Mouse (Mus musculus) CH12.LX (cell line): ENCODE measurements around the gene Ttll4. TPM values are rescaled to one million over a fixed set of nuclear protein-coding genes. Genes with fewer than 3 reads are reported as not detected.

ENCODE experiments used
- DNase-seq: peaks from one replicate; pipeline ENCODE4 v3.0.0-alpha.2; 2013; ENCODE audit errors: extremely low read depth
- H3K27ac ChIP-seq: 2 replicates; pipeline ENCODE4 v1.5.1; 2012; ENCODE audit warnings: low read depth, mild to moderate bottlenecking, control low read depth, moderate library complexity; ENCODE audit not compliant: insufficient read depth
- H3K27me3 ChIP-seq: replicated peaks from 2 replicates; pipeline ENCODE3; 2012; ENCODE audit warnings: inconsistent platforms
- H3K36me3 ChIP-seq, 2 experiments: replicated peaks in 1 of 2; 2 replicates each; pipeline versions ENCODE3 to v1.6.1; 2012; ENCODE audit warnings: inconsistent platforms in 1 of 2, low read length in 1 of 2, mild to moderate bottlenecking in 1 of 2, mixed read lengths in 1 of 2, moderate library complexity in 1 of 2; ENCODE audit not compliant: control insufficient read depth in 1 of 2, insufficient read depth in 1 of 2
- H3K4me1 ChIP-seq, 2 experiments: 2 replicates each; pipeline ENCODE4 v1.6.1; 2012; ENCODE audit warnings: inconsistent platforms in 1 of 2, moderate library complexity in 1 of 2; ENCODE audit not compliant: insufficient read depth in 2 of 2, control insufficient read depth in 1 of 2
- H3K4me2 ChIP-seq: 2 replicates; pipeline ENCODE4 v1.6.1; 2012; ENCODE audit warnings: low read depth, mild to moderate bottlenecking, control low read depth; ENCODE audit not compliant: poor library complexity, insufficient read depth, severe bottlenecking
- H3K4me3 ChIP-seq, 3 experiments: fragments of 150-350 bp in 1 of 3; sonication (generic) in 1 of 3; replicated peaks in 1 of 3; 2 replicates each; pipeline versions ENCODE3 to v1.5.1; 2011 to 2012; ENCODE audit warnings: low read depth in 2 of 3, low read length in 2 of 3, mild to moderate bottlenecking in 2 of 3, moderate library complexity in 2 of 3, control low read depth in 1 of 3, improper control_type of control experiment in 1 of 3, inconsistent platforms in 1 of 3, mixed read lengths in 1 of 3; ENCODE audit not compliant: poor library complexity in 1 of 3
- H3K79me2 ChIP-seq: replicated peaks from 2 replicates; pipeline ENCODE4 v1.6.1; 2012; ENCODE audit warnings: mild to moderate bottlenecking, moderate library complexity; ENCODE audit not compliant: control insufficient read depth, poor library complexity, insufficient read depth, severe bottlenecking; ENCODE audit errors: extremely low read depth
- H3K9ac ChIP-seq: 2 replicates; pipeline ENCODE4 v1.6.1; 2012; ENCODE audit warnings: low read depth, mild to moderate bottlenecking, control low read depth, moderate library complexity; ENCODE audit not compliant: insufficient read depth
- H3K9me3 ChIP-seq: replicated peaks from 2 replicates; pipeline ENCODE3; 2012; ENCODE audit warnings: low read length, inconsistent platforms, mixed read lengths
- CHD1 ChIP-seq: IDR thresholded peaks from 2 replicates; pipeline ENCODE4 v1.6.1; 2012; ENCODE audit warnings: low read depth, low read length, improper control_type of control experiment, inconsistent platforms
- CTCF ChIP-seq, 2 experiments: IDR thresholded peaks in 1 of 2; conservative IDR thresholded peaks in 1 of 2; 2 replicates each; pipeline ENCODE4 v1.5.1; 2011 to 2012; ENCODE audit warnings: low read depth in 2 of 2, low read length in 2 of 2, improper control_type of control experiment in 1 of 2, inconsistent platforms in 1 of 2, mild to moderate bottlenecking in 1 of 2, moderate library complexity in 1 of 2
- ETS1 ChIP-seq: conservative IDR thresholded peaks from 2 replicates; pipeline ENCODE4 v1.6.1; 2012; ENCODE audit warnings: low read depth, mild to moderate bottlenecking, inconsistent platforms, low read length, improper control_type of control experiment, moderate library complexity
- HCFC1 ChIP-seq: IDR thresholded peaks from 2 replicates; pipeline ENCODE4 v1.6.1; 2012; ENCODE audit warnings: low read depth, mild to moderate bottlenecking, inconsistent platforms, low read length, improper control_type of control experiment
- MAFK ChIP-seq: IDR thresholded peaks from 2 replicates; pipeline ENCODE4 v1.6.1; 2011; ENCODE audit warnings: low read length, improper control_type of control experiment; ENCODE audit not compliant: insufficient replicate concordance
- MAZ ChIP-seq: IDR thresholded peaks from 2 replicates; pipeline ENCODE4 v1.6.1; 2012; ENCODE audit warnings: low read depth, mild to moderate bottlenecking, inconsistent platforms, low read length, improper control_type of control experiment, moderate library complexity
- MXI1 ChIP-seq: IDR thresholded peaks from 2 replicates; pipeline ENCODE4 v1.6.1; 2011; ENCODE audit warnings: mild to moderate bottlenecking, low read depth, low read length, improper control_type of control experiment
- PAX5 ChIP-seq: IDR thresholded peaks from 2 replicates; pipeline ENCODE4 v1.6.1; 2012; ENCODE audit warnings: low read length, inconsistent platforms, mixed read lengths
- POLR2A ChIP-seq: IDR thresholded peaks from 2 replicates; pipeline ENCODE4 v1.6.1; 2011; ENCODE audit warnings: low read depth, mild to moderate bottlenecking, improper control_type of control experiment, low read length
- RAD21 ChIP-seq: IDR thresholded peaks from 2 replicates; pipeline ENCODE4 v1.6.1; 2011; ENCODE audit warnings: low read depth, mild to moderate bottlenecking, low read length, improper control_type of control experiment, moderate library complexity
- RCOR1 ChIP-seq: conservative IDR thresholded peaks from 2 replicates; pipeline ENCODE4 v1.6.1; 2012; ENCODE audit warnings: low read depth, mild to moderate bottlenecking, inconsistent platforms, low read length, improper control_type of control experiment
- SMC3 ChIP-seq: IDR thresholded peaks from 2 replicates; pipeline ENCODE4 v1.6.1; 2011; ENCODE audit warnings: low read depth, low read length, improper control_type of control experiment
- TBP ChIP-seq: conservative IDR thresholded peaks from 2 replicates; pipeline ENCODE4 v1.6.1; 2011; ENCODE audit warnings: low read depth, low read length, improper control_type of control experiment
- USF1 ChIP-seq: IDR thresholded peaks from 2 replicates; pipeline ENCODE4 v1.6.1; 2014; ENCODE audit warnings: low read depth, mild to moderate bottlenecking, inconsistent platforms, low read length, improper control_type of control experiment
- ZC3H11A ChIP-seq: IDR thresholded peaks from 2 replicates; pipeline ENCODE4 v1.6.1; 2012; ENCODE audit warnings: low read depth, mild to moderate bottlenecking, inconsistent platforms, low read length, improper control_type of control experiment
- ZMIZ1 ChIP-seq: IDR thresholded peaks from 2 replicates; pipeline ENCODE4 v1.6.1; 2012; ENCODE audit warnings: low read depth, mild to moderate bottlenecking, inconsistent platforms, low read length, improper control_type of control experiment
- ZNF384 ChIP-seq: IDR thresholded peaks from 2 replicates; pipeline ENCODE4 v1.6.1; 2012; ENCODE audit warnings: low read depth, low read length, improper control_type of control experiment, inconsistent platforms
- dilution Hi-C: fragments of 300-500 bp; cut with MboI; formaldehyde crosslinking; loops from 2 replicates; pipeline ENCODE4 v1.14.3; 2020; ENCODE audit warnings: low sequenced_read_pairs; ENCODE audit not compliant: extremely low pct_unique_long_range_greater_than_20kb, extremely low pct_ligation_motif_present
- in situ Hi-C: fragments of 300-500 bp; cut with MboI; formaldehyde crosslinking; loops from 3 replicates; pipeline ENCODE4 v1.14.3; 2019; ENCODE audit warnings: low sequenced_read_pairs, low pct_ligation_motif_present, low pct_unique_long_range_greater_than_20kb, mixed read lengths
- polyA plus RNA-seq: library from polyadenylated mRNA; unstranded; fragments of >175 nt; gene quantifications from 2 replicates; pipeline ENCODE4 v1.2.1, GENCODE M21; 2012; ENCODE audit warnings: low read depth; ENCODE audit not compliant: insufficient read length
- total RNA-seq, 2 experiments: library from RNA; depleted of rRNA; stranded (reverse); fragments of 300-350 nt in 1 of 2; fragments of >200 nt in 1 of 2; gene quantifications; 2 replicates each; pipeline ENCODE4 v1.2.3; 2012 to 2014

Ttll4 gene
- total and polyA plus RNA-seq, 3 experiments = 21.8 to 85.8 (median 23.6) TPM

DNA sequence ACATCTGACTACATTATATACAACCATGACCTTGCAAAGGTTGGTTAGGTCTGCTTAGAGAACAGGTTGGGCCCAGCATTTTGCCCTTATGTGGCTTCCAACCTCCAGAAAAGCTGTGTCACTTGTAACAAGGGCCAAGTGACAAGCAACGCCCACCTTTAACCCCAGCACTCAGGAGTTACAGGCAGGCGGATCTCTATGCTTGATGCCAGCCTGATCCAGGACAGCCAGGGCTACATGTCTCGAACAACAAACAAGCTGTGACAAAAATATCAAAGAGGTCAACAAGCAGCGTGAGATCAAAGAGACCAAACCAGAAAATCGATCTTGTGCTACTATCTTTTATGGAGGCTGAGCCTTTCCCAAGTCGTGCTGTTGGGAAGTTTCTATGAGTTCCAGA lies 60.1 kb downstream of the Ttll4 start:
- Histone ChIP-seq H3K9ac (no peak overlapping the region), H3K9me3 (no peaks in the 10 kb centered on the region), H3K4me3 (no peak overlapping the region), H3K27ac (no peak overlapping the region), H3K79me2 (no peaks in the 10 kb centered on the region), H3K36me3 (no peaks in the 10 kb centered on the region), H3K4me1 (peaks cover 9 to 32% of the 10 kb centered on the region in 2 experiments), H3K27me3 (no peaks in the 10 kb centered on the region), H3K4me2 (no peak overlapping the region)
- TF ChIP-seq ETS1 = no peak
- TF ChIP-seq CTCF (conservative IDR thresholded peaks at IDR 0.05 in 1 of 2, IDR thresholded peaks at IDR 0.05 in 1 of 2; ENCODE audit: low read depth in 2 of 2, low read length in 2 of 2) = no peak
- no peak for TF ChIP-seq USF1
- TF ChIP-seq TBP = no peak
- TF ChIP-seq HCFC1 = no peak
- TF ChIP-seq ZNF384 = no peak
- TF ChIP-seq MAZ = no peak
- no peak for TF ChIP-seq POLR2A
- TF ChIP-seq PAX5 = no peak
- TF ChIP-seq MAFK = no peak
- TF ChIP-seq ZC3H11A = no peak
- TF ChIP-seq RCOR1 = no peak
- TF ChIP-seq CHD1 = no peak
- no peak for TF ChIP-seq ZMIZ1
- dilution Hi-C loops (no loop called here), in situ Hi-C loops (no loop called here)
- no peak for DNase-seq

DNA sequence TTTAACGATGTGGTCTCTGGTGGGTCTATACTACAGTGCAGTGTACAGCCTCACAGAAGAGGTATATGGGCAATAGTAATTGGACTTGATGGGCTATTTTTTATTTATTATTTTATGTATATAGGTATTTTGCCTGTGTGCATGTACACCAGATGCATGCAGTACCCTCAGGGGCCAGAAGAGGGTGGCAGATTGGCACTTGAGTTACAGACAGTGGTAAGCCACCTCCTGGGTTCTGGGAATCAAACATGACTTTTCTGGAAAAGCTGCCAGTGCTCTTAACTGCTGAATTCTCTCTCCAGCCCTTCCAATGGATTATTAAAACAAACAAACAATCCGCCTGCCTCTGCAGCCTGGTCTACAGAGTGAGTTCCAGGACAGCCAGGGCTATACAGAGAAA lies 62.2 kb downstream of the Ttll4 start:
- H3K9ac ChIP-seq = no peak overlapping the region
- dilution Hi-C loops = no loop called here
- no peaks in the 10 kb centered on the region for H3K27me3 ChIP-seq
- H3K9me3 ChIP-seq = no peaks in the 10 kb centered on the region
- H3K36me3 ChIP-seq = no peaks in the 10 kb centered on the region
- no peak overlapping the region for H3K27ac ChIP-seq
- peaks cover 14 to 45% of the 10 kb centered on the region in 2 experiments for H3K4me1 ChIP-seq
- peak; percentile 36 for DNase-seq
- TF ChIP-seq RAD21 (peak; percentile 48), SMC3 (peak; percentile 61), HCFC1 (no peak), ZNF384 (no peak), MXI1 (no peak), CTCF (conservative IDR thresholded peaks at IDR 0.05 in 1 of 2, IDR thresholded peaks at IDR 0.05 in 1 of 2; ENCODE audit: low read depth in 2 of 2, low read length in 2 of 2) (peak; percentile 31 to 64; a peak in 3 of 4 replicates)
- H3K4me3 ChIP-seq = no peak overlapping the region
- in situ Hi-C loops = no loop called here
- no peak overlapping the region for H3K4me2 ChIP-seq
- no peaks in the 10 kb centered on the region for H3K79me2 ChIP-seq
